Mouse (Mus musculus) hindbrain, embryonic 12.5 days (tissue): ENCODE results near the gene Xirp1. TPM values are rescaled to one million over a fixed set of nuclear protein-coding genes. Genes with fewer than 3 reads are reported as not detected.

Experiments
- ATAC-seq: fragments of 200-750 bp; cut with Nextera tagmentation; 2 replicates; pipeline ENCODE4 v1.8.0; 2017; ENCODE audit warnings: moderate TSS enrichment; ENCODE audit not compliant: low FRiP score
- H3K27ac ChIP-seq: fragments of 300-500 bp; sonication (generic); 2 replicates; pipeline ENCODE4 v1.5.1; 2016; ENCODE audit warnings: mild to moderate bottlenecking
- H3K27me3 ChIP-seq: fragments of 300-500 bp; sonication (generic); 2 replicates; pipeline ENCODE4 v1.6.1; 2016; ENCODE audit warnings: mild to moderate bottlenecking
- H3K36me3 ChIP-seq: fragments of 300-500 bp; sonication (generic); 2 replicates; pipeline ENCODE4 v1.6.1; 2016; ENCODE audit warnings: mild to moderate bottlenecking
- H3K4me1 ChIP-seq: fragments of 300-500 bp; sonication (generic); 2 replicates; pipeline ENCODE4 v1.6.1; 2016
- H3K4me2 ChIP-seq: fragments of 300-500 bp; sonication (generic); replicated peaks from 2 replicates; pipeline ENCODE4 v1.6.1; 2016; ENCODE audit warnings: mild to moderate bottlenecking
- H3K4me3 ChIP-seq: fragments of 300-500 bp; sonication (generic); 2 replicates; pipeline ENCODE4 v1.5.1; 2016; ENCODE audit warnings: mild to moderate bottlenecking
- H3K9ac ChIP-seq: fragments of 300-500 bp; sonication (generic); 2 replicates; pipeline ENCODE4 v1.6.1; 2016; ENCODE audit warnings: mild to moderate bottlenecking, moderate library complexity
- H3K9me3 ChIP-seq: fragments of 300-500 bp; sonication (generic); replicated peaks from 2 replicates; pipeline ENCODE4 v1.6.1; 2016; ENCODE audit warnings: mild to moderate bottlenecking
- WGBS: fragments of 180-500 bp; shearing (Covaris S2); methylation state at CpG from one replicate; pipeline ENCODE4 v1.1.7; 2016; 5-methylcytosine and 5-hydroxymethylcytosine counted together
- polyA plus RNA-seq: library from polyadenylated mRNA; unstranded; fragments of >200 nt; fragmentation: Nextera tagmentation; extraction: Ambion mirVana; gene quantifications from 2 replicates; pipeline ENCODE4 v1.2.1, GENCODE M21; 2016

Xirp1 gene
- polyA plus RNA-seq: 0.04 and 0.17 TPM in 2 replicates

DNA sequence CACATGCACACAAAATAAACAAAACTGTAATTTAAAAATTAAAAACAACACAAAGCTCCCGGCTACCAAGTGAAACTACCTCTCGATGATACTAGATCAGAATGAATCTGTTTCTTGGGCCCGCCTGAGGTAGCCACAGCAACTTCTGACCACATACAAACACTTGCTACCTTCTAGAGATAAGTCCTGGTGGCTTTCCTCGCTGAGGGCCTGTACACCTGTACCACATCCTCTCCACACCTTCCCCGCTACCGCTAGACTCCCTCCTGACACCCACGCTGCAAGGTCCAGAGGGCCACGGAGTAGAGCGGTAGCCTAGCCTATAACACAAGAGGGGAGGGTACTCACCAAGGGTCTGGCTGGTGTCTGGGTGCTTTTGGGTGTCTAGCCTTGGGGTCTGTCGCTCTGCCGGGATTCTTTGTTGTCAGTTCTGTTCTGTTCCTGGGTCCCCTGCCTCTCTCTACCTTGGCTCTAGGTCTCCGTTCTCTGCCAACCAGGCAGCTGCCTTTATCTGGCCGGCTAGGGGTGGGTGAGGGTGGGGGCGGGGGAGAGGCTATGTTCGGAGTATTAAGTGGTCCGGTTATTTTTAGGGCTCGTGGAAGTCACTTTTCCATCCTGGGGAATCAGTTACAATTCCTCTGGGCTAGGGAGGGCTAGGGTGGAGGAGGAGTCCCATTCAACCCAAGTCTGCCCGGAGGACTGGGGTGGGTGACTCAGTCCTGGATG, at the start of gene Xirp1:
Gene Xirp1, minus strand, starts transcription at position 513 of the 726 bp plus-strand sequence.
- 87% methylated on average over 18 of the region's 18 CpGs for WGBS
- Histone ChIP-seq H3K9ac (no peak within 1 kb of the TSS), H3K4me2 (no peak within 1 kb of the TSS), H3K36me3 (no peaks in the 10 kb centered on the region), H3K27ac (no peak within 1 kb of the TSS), H3K4me1 (peaks cover 4% of the 10 kb centered on the region; the same call in 1 of the 2 replicates), H3K4me3 (no peak within 1 kb of the TSS), H3K9me3 (no peaks in the 10 kb centered on the region), H3K27me3 (peaks cover 4% of the 10 kb centered on the region)
- no peak for ATAC-seq

DNA sequence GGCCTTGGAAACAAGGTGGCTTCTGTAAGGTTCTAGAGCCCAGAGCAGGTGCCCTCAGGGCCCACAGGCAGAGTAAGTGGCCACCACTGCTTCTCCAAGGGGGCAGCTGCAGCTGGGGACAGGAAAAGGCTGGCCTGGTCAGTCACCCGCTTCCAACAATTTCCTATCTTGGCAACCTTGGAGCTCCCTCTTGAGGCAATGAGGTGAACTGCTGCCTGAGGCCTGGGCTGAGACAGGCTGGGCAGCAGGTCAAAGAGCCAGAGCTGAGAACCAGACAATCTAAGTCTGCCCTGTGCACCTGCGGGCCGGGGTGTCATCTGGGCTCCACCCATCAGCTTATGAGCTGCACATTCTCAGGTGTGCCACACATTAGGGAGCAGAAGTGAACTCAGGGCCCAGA, 49.8 kb upstream of the Xirp1 start:
- 27% methylated on average over 3 of the region's 3 CpGs for WGBS
- H3K27me3 ChIP-seq: no peaks in the 10 kb centered on the region
- H3K9me3 ChIP-seq: no peaks in the 10 kb centered on the region
- no peak overlapping the region for H3K4me3 ChIP-seq
- no peak overlapping the region for H3K4me2 ChIP-seq
- no peaks in the 10 kb centered on the region for H3K36me3 ChIP-seq
- peak; percentile 16; the same call in 1 of the 2 replicates for ATAC-seq
- no peak overlapping the region for H3K9ac ChIP-seq
- no peak overlapping the region for H3K27ac ChIP-seq
- no peaks in the 10 kb centered on the region for H3K4me1 ChIP-seq

DNA sequence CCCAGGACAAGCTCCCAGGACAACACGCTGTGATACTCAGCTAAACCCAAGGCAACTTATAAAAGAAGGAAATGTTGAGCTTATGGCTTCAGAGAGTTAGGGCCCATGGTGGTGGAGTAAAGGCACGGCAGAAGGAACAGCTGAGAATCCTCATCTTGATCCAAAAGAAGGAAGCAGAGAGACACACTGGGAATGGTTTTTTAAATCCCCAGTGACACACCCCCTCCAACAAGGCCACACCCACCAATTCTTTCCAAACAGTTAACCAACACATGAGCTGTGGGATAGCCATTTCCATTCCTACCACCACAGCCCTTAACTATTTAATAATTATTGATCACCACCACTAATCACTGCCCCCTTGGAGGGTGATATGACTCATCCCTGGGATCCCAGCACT, 47.9 kb upstream of the Xirp1 start:
- Histone ChIP-seq H3K36me3 (no peaks in the 10 kb centered on the region), H3K4me2 (no peak overlapping the region), H3K27me3 (no peaks in the 10 kb centered on the region), H3K9ac (0 out of 2 replicates have a peak overlapping the region, but pooled peaks have one; percentile 38), H3K4me1 (no peaks in the 10 kb centered on the region), H3K27ac (no peak overlapping the region), H3K9me3 (no peaks in the 10 kb centered on the region), H3K4me3 (no peak overlapping the region)
- no peak for ATAC-seq
- WGBS: 83% methylated on average over 2 of the region's 2 CpGs

DNA sequence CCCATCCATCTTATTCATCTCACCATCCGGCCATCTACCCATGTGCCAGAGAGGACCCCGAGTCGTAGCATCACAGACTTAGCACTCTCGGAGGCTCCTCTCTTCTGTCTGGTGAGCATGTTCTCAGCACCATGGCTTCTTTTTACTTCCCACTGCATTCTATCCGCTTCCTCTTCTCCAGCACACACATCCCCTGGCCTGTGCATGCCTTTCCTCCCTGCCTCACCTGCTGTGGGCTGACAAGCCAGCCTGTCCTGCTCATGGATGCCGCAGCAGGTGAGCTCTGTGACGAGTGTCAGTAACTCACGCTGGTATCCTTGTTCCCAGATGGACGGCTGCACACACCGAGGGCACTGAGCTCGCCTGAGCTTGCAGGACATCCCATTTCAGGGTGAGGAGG, 46.4 kb upstream of the Xirp1 start, which contains the start of gene Cx3cr1:
Gene Cx3cr1, minus strand, starts transcription at position 101 of the 400 bp plus-strand sequence.
- Histone ChIP-seq H3K4me1 (no peaks in the 10 kb centered on the region), H3K27ac (no peak within 1 kb of the TSS), H3K36me3 (no peaks in the 10 kb centered on the region), H3K9ac (no peak within 1 kb of the TSS), H3K4me3 (no peak within 1 kb of the TSS), H3K9me3 (no peaks in the 10 kb centered on the region), H3K27me3 (no peaks in the 10 kb centered on the region), H3K4me2 (no peak within 1 kb of the TSS)
- 85% methylated on average over 11 of the region's 11 CpGs for WGBS
- ATAC-seq: no peak

DNA sequence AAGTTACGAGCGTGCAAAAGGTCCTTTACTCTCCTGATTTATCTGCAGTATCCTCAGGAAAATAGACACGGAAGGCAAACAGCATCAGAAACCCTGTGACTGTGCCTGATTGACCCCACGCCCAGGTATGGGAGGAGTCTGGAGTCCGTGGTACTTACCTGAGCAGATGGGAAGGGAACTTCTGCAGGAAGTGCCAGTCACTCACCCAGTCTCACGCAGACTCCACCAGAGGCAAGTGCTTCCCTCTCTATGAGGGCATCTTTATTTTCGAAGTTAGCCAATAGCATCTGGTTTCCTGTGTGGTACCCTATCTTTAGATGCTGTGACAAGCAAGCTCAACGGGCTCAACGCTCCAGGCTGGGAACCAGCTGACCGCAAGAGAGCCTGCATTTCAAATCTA, 44.6 kb upstream of the Xirp1 start:
- WGBS: 67% methylated on average over 10 of the region's 10 CpGs
- no peaks in the 10 kb centered on the region for H3K36me3 ChIP-seq
- H3K9ac ChIP-seq: no peak overlapping the region
- no peaks in the 10 kb centered on the region for H3K27me3 ChIP-seq
- no peak for ATAC-seq
- no peaks in the 10 kb centered on the region for H3K4me1 ChIP-seq
- H3K4me2 ChIP-seq: no peak overlapping the region
- no peaks in the 10 kb centered on the region for H3K9me3 ChIP-seq
- H3K4me3 ChIP-seq: no peak overlapping the region
- no peak overlapping the region for H3K27ac ChIP-seq

DNA sequence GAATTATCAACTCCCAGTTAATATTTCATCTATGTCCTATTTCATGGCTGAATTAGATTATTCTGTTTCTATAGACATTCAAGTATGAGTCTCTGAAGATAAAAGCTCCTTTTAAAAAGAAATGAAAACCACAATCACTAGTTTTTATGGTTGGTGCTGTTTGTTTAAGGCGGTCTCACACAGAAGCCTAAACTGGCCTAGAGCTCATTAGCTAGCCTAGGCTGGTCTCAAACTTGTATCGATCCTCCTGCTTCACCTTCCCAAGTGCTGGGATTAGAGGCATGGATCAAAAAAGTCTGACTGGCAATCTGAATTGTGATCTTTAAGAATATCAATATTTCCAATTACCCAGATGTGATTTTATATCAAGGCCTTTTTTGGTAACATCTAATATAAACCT, 44.2 kb upstream of the Xirp1 start:
- H3K27ac ChIP-seq: no peak overlapping the region
- no peak overlapping the region for H3K4me2 ChIP-seq
- no peak overlapping the region for H3K4me3 ChIP-seq
- no peaks in the 10 kb centered on the region for H3K4me1 ChIP-seq
- no peaks in the 10 kb centered on the region for H3K27me3 ChIP-seq
- H3K9me3 ChIP-seq: no peaks in the 10 kb centered on the region
- no peak overlapping the region for H3K9ac ChIP-seq
- no peaks in the 10 kb centered on the region for H3K36me3 ChIP-seq
- no peak for ATAC-seq
- WGBS: 95% methylated on average over 2 of the region's 2 CpGs

DNA sequence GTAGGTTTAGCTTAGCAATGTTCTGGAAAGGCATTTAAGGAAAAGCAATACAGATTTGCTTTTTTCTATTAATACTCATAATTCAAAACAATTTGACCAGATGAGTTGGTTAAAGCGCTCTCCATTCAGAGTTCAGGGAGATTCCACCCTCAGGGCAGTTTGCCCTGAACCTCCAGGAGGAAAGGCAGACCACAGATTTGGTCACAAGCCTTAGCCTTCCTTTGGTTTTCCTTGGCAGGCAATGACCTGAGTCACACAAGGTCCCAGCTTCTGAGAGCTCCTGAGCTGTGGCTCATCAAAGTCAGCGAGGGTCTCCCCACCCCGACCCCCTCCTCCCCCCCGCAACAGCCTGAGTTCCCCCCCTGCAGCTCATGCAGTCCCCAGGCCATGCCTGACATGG, 40.9 kb upstream of the Xirp1 start:
- no peak overlapping the region for H3K9ac ChIP-seq
- H3K27me3 ChIP-seq: no peaks in the 10 kb centered on the region
- no peaks in the 10 kb centered on the region for H3K36me3 ChIP-seq
- no peaks in the 10 kb centered on the region for H3K4me1 ChIP-seq
- ATAC-seq: no peak
- no peak overlapping the region for H3K27ac ChIP-seq
- H3K4me3 ChIP-seq: no peak overlapping the region
- WGBS: 71% methylated on average over 4 of the region's 4 CpGs
- H3K9me3 ChIP-seq: no peaks in the 10 kb centered on the region
- H3K4me2 ChIP-seq: no peak overlapping the region

DNA sequence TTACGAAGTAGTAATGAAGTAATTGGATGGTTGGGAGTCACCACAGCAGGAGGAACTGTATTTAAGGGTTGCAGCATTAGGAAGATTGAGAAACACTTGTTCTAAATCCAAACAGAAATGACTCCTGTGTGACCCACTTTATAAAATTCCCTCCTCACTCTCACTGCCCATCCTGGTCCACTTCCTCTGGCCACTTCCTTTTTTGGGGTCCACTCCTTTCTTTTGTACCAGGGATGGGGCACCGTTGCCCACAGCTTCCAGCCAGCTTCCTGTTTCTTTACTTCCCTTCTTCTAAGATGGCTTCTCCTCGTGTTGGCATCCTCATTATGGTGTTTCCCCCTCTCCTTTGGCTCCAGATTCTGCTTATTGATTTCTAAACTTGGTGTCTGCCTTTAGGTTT, 35.3 kb upstream of the Xirp1 start:
- H3K4me3 ChIP-seq: no peak overlapping the region
- no peaks in the 10 kb centered on the region for H3K9me3 ChIP-seq
- H3K27ac ChIP-seq: no peak overlapping the region
- H3K27me3 ChIP-seq: no peaks in the 10 kb centered on the region
- no peak overlapping the region for H3K4me2 ChIP-seq
- H3K9ac ChIP-seq: no peak overlapping the region
- 81% methylated on average over 3 of the region's 3 CpGs for WGBS
- H3K36me3 ChIP-seq: no peaks in the 10 kb centered on the region
- peaks cover 9% of the 10 kb centered on the region; the same call in 1 of the 2 replicates for H3K4me1 ChIP-seq
- ATAC-seq: no peak

DNA sequence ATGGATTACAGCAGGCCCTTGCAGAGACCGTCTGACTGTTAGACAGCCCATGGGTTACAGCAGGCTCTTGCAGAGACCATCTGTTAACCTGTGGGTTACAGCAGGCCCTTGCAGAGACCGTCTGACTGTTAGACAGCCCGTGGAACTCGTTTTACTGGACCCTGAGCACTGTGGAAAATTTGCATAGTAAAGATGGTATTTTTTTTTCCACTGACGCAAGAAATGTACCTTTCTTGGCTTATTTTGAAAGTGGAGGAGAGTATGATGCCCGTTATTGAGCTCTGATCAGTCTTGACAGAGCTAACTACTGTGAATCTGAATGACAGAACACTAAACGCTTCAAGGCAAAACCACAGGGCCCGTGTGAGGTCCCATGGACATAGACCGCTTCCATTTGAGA, 32.8 kb upstream of the Xirp1 start:
- Histone ChIP-seq H3K36me3 (no peaks in the 10 kb centered on the region), H3K4me2 (no peak overlapping the region), H3K9ac (no peak overlapping the region), H3K27me3 (no peaks in the 10 kb centered on the region), H3K27ac (no peak overlapping the region), H3K4me1 (peaks cover 9% of the 10 kb centered on the region; the same call in 1 of the 2 replicates), H3K9me3 (no peaks in the 10 kb centered on the region), H3K4me3 (no peak overlapping the region)
- ATAC-seq: no peak
- WGBS: 82% methylated on average over 9 of the region's 9 CpGs

DNA sequence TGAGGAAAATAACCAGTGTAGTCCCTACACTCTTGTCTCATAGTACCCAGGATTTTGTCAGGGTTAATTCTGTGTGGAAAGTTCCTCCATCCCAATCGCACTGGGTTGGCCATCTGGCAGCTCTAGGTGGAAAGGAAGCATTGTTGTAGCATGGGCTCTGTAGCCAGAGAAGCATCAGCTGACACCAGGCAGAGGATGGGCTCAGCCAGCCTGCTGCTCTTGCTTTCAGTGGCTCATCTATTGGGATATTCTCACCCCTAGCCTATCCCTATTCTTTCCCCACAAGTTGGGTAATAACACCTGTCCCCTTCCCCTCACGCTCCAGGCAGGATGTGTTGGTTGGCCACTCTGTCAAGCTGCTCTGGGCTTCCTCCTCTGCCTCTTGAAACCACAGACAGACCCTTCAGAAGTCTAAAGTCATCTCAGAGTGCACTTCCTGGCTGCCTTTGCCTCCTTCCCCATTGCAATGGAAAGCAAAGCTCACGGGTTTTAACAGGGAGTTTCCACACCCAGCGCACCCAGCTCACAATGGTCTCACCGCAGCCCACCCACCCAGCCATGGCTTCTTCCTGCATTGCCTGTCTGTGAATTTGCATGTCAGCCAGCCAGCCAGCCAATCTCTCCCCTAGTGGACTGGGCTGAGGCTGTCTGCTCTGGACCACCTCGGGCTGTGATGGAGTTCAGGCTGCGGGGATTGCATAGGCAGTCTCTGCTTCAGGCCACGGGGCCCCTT, 31.3 kb upstream of the Xirp1 start:
- H3K9ac ChIP-seq: no peak overlapping the region
- H3K4me1 ChIP-seq: peaks cover 9% of the 10 kb centered on the region; the same call in 1 of the 2 replicates
- ATAC-seq: no peak
- no peaks in the 10 kb centered on the region for H3K9me3 ChIP-seq
- no peaks in the 10 kb centered on the region for H3K36me3 ChIP-seq
- no peak overlapping the region for H3K27ac ChIP-seq
- H3K27me3 ChIP-seq: no peaks in the 10 kb centered on the region
- H3K4me3 ChIP-seq: no peak overlapping the region
- no peak overlapping the region for H3K4me2 ChIP-seq
- 52% methylated on average over 8 of the region's 8 CpGs for WGBS

DNA sequence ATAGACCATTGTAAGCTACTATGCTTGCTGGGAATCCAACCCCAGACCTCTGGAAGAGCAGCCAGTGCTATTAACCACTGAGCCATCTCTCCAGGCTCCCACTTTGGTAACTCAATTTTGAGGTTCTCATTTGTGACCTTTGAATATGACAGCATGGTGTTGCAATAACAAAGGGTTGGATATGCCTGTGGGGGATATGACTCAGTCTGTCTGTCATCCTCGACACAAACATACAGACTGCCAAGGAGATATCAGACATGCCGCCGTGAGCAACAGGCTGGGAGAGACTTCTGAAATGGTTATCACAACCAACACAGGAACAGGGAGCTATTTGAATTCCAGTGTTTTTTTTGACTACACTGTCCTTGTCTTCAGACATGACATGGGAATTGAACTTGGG, 26.0 kb upstream of the Xirp1 start:
- no peaks in the 10 kb centered on the region for H3K9me3 ChIP-seq
- no peak overlapping the region for H3K4me2 ChIP-seq
- H3K27me3 ChIP-seq: no peaks in the 10 kb centered on the region
- 71% methylated on average over 3 of the region's 3 CpGs for WGBS
- H3K27ac ChIP-seq: no peak overlapping the region
- no peak for ATAC-seq
- no peaks in the 10 kb centered on the region for H3K36me3 ChIP-seq
- H3K4me3 ChIP-seq: no peak overlapping the region
- no peaks in the 10 kb centered on the region for H3K4me1 ChIP-seq
- H3K9ac ChIP-seq: no peak overlapping the region

DNA sequence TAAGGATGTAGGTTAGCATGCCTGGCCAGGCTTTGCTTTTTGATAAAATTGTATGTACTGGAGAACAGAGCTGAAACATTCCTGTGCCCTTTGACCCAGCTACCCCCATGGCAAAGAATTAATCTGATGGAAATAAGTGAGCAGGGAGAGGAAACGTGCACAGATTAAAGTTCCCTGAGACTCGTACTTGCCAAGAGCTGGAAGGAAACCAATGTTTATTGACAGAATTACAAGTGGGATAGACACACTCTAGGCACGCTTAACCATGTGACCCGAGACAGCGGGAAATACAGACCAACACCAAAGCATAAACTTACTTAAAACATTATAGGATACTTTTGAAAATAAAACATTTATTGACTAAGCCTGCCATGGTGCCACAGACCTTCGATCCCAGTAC, 25.1 kb upstream of the Xirp1 start:
- Histone ChIP-seq H3K4me1 (no peaks in the 10 kb centered on the region), H3K27ac (no peak overlapping the region), H3K4me3 (no peak overlapping the region), H3K27me3 (no peaks in the 10 kb centered on the region), H3K4me2 (no peak overlapping the region), H3K9me3 (no peaks in the 10 kb centered on the region), H3K36me3 (no peaks in the 10 kb centered on the region), H3K9ac (no peak overlapping the region)
- WGBS: 78% methylated on average over 6 of the region's 6 CpGs
- ATAC-seq: no peak
